Mouse (Mus musculus) layer of hippocampus, adult 2 months (tissue): ENCODE measurements around the gene Hpcal1. TPM values are rescaled to one million over a fixed set of nuclear protein-coding genes. Genes with fewer than 3 reads are reported as not detected.
"Not testable (repeated sequence)": the region's sequence is repeated elsewhere in the genome, so short reads cannot be mapped to it uniquely, and the experiment has no call there.

Experiments
- DNase-seq, 2 experiments: peaks; one replicate each; pipeline ENCODE4 v3.0.0; 2022; ENCODE audit warnings: low spot score in 2 of 2
- H3K27ac ChIP-seq: fragments of 200-600 bp; 2 replicates; pipeline ENCODE4 v1.8.1; 2022
- H3K4me3 ChIP-seq: fragments of 200-600 bp; 2 replicates; pipeline ENCODE4 v1.8.1; 2022; ENCODE audit warnings: mild to moderate bottlenecking
- CTCF ChIP-seq: fragments of 200-600 bp; conservative IDR thresholded peaks from 2 replicates; pipeline ENCODE4 v1.8.1; 2022; ENCODE audit warnings: antibody characterized with exemption, mild to moderate bottlenecking, moderate library complexity
- total RNA-seq, 2 experiments: library from RNA; stranded (reverse); gene quantifications; 2 replicates each; pipeline ENCODE4 v1.2.3; 2021

Gene Hpcal1
- total RNA-seq, 2 experiments from 2014 or later: 54.3 to 64.6 TPM

GRCm38 (mm10) chr12:17764005-17764404 is 73.3 kb downstream of the Hpcal1 start:
- Histone ChIP-seq H3K27ac (no peak overlapping the region), H3K4me3 (no peak overlapping the region)
- no peak for DNase-seq
- TF ChIP-seq CTCF: no peak

GRCm38 (mm10) chr12:17767567-17767966 is 76.9 kb downstream of the Hpcal1 start:
- DNase-seq, H3K27ac ChIP-seq, H3K4me3 ChIP-seq: not testable (repeated sequence)

- Histone ChIP-seq H3K27ac (peak overlapping the region; percentile 23; the same call in 1 of the 2 replicates), H3K4me3 (no peak overlapping the region)
- TF ChIP-seq CTCF: no peak
- DNase-seq: no peak
Observed at GRCm38 (mm10) chr12:17769476-17770172, 79.0 kb downstream of the Hpcal1 start.

- no peak for TF ChIP-seq CTCF
- no peak for DNase-seq
- Histone ChIP-seq H3K27ac (no peak overlapping the region), H3K4me3 (no peak overlapping the region)
Observed at GRCm38 (mm10) chr12:17770538-17770937, 79.9 kb downstream of the Hpcal1 start.

GRCm38 (mm10) chr12:17773721-17774120 is 83.1 kb downstream of the Hpcal1 start:
- not testable (repeated sequence) for H3K27ac ChIP-seq, H3K4me3 ChIP-seq, DNase-seq

GRCm38 (mm10) chr12:17774842-17775241 is 84.2 kb downstream of the Hpcal1 start:
- not testable (repeated sequence) for H3K27ac ChIP-seq, H3K4me3 ChIP-seq, DNase-seq

- Histone ChIP-seq H3K4me3 (no peak overlapping the region), H3K27ac (no peak overlapping the region)
- TF ChIP-seq CTCF: peak; percentile 77
- DNase-seq: peak in 1 of 2 experiments; percentile 4
Observed at GRCm38 (mm10) chr12:17778320-17778719, 87.7 kb downstream of the Hpcal1 start.

- no peak overlapping the region for H3K4me3 ChIP-seq
- DNase-seq: no peak
- TF ChIP-seq CTCF: no peak
- no peak overlapping the region for H3K27ac ChIP-seq
Observed at GRCm38 (mm10) chr12:17779093-17779492, 88.4 kb downstream of the Hpcal1 start.

GRCm38 (mm10) chr12:17789486-17789885 is 98.8 kb downstream of the Hpcal1 start:
- DNase-seq: no peak
- Histone ChIP-seq H3K4me3 (no peak overlapping the region), H3K27ac (no peak overlapping the region)
- TF ChIP-seq CTCF: peak; percentile 60

GRCm38 (mm10) chr12:17791111-17791510 is 100.5 kb downstream of the Hpcal1 start:
- TF ChIP-seq CTCF: no peak
- Histone ChIP-seq H3K4me3 (no peak overlapping the region), H3K27ac (no peak overlapping the region)
- no peak for DNase-seq

- Histone ChIP-seq H3K4me3 (no peak overlapping the region), H3K27ac (no peak overlapping the region)
- TF ChIP-seq CTCF: no peak
- DNase-seq: no peak
Observed at GRCm38 (mm10) chr12:17792756-17793155, 102.1 kb downstream of the Hpcal1 start.

GRCm38 (mm10) chr12:17795660-17796278 is 105.1 kb downstream of the Hpcal1 start:
- TF ChIP-seq CTCF: peak; percentile 77
- H3K27ac ChIP-seq: no peak overlapping the region
- H3K4me3 ChIP-seq: no peak overlapping the region
- DNase-seq: peak; percentile 9 to 68

- H3K4me3 ChIP-seq, DNase-seq, H3K27ac ChIP-seq: not testable (repeated sequence)
Observed at GRCm38 (mm10) chr12:17798261-17798660, 107.6 kb downstream of the Hpcal1 start.

GRCm38 (mm10) chr12:17808542-17808941 is 117.9 kb downstream of the Hpcal1 start:
- peak; percentile 73 to 88 for DNase-seq
- H3K4me3 ChIP-seq: no peak overlapping the region
- no peak overlapping the region for H3K27ac ChIP-seq
- peak; percentile 89 for TF ChIP-seq CTCF

- H3K4me3 ChIP-seq, DNase-seq, H3K27ac ChIP-seq: not testable (repeated sequence)
Observed at GRCm38 (mm10) chr12:17835279-17835678, 144.6 kb downstream of the Hpcal1 start.
